15 mouse cellular contexts compared by ENCODE assay signal in genomic region chr2:49355867-49356266, GRCm38 (mm10).
"Had no signal": no experiment of that assay in that cellular context is flagged by ENCODE, and none has a peak within 500 bp of the region (broad histone marks: within the 10 kb centered on the region; RNA-seq: fewer than 3 reads in every experiment).

No protein-coding gene starts in this region.

- H3K4me3 ChIP-seq: limb, embryonic 12.5 days; liver, embryonic 13.5 days; myocyte; neural tube, embryonic 15.5 days had no signal

- DNase-seq: kidney, adult 8-10 months; kidney, postnatal 25 days; layer of hippocampus, postnatal 36 days; liver; liver, embryonic 13.5 days; liver, postnatal 0 days; right cerebral cortex, adult 18-20 months; right cerebral cortex, postnatal 25 days; thymus, postnatal 14 days had no signal

- H3K4me1 ChIP-seq: liver, embryonic 13.5 days; neural tube, embryonic 15.5 days had no signal

- H3K27ac ChIP-seq: limb, embryonic 12.5 days; liver, embryonic 13.5 days; neural tube, embryonic 15.5 days; stomach, postnatal 0 days had no signal

- ATAC-seq: intestine, embryonic 16.5 days; liver, postnatal 0 days had no signal

- H3K27me3 ChIP-seq: limb, embryonic 12.5 days; liver, embryonic 13.5 days; neural tube, embryonic 15.5 days had no signal

- H3K9me3 ChIP-seq: limb, embryonic 12.5 days; liver, embryonic 13.5 days; neural tube, embryonic 15.5 days had no signal

- H3K4me2 ChIP-seq: limb, embryonic 12.5 days; liver, embryonic 13.5 days; midbrain, embryonic 11.5 days; neural tube, embryonic 15.5 days had no signal

- H3K36me3 ChIP-seq: limb, embryonic 12.5 days; liver, embryonic 13.5 days; neural tube, embryonic 15.5 days had no signal

- H3K9ac ChIP-seq: limb, embryonic 12.5 days; liver, embryonic 13.5 days; liver, postnatal 0 days; neural tube, embryonic 15.5 days had no signal
